Mouse (Mus musculus) cerebellum, adult 11-12 months (tissue): ENCODE data around the gene Hist4h4.
A peak's percentile ranks its signal among the peaks of the same experiment; 100 is the strongest.

Experiments used
- DNase-seq: peaks from one replicate; pipeline ENCODE4 v3.0.0; 2022

Hist4h4 gene

GRCm38 (mm10) chr6:136803739-136804633 lies at the start of gene Hist4h4:
TSS of gene Hist4h4 (minus strand) at chr6:136804415.
- peak; percentile 95 for DNase-seq

DNA sequence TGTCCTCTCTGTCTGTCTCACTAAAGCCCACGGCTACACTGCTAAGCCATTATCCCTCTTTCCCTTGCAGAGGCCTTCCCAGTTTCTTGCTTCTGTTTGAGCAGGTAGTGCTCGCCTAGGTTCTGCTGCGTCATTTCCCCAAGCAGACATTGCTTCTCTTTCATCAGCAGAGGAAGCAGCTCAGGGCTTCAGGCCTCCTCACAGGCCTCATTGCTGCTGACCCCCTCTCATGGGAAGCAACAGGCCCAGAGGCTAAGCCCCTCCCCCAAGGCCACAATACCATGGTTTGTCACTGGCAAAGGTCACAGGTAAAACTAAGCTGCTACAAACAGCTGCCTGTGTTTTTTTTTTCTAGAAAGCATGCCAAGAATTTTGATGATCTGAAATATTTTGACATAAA lies 48.5 kb upstream of the Hist4h4 start:
- DNase-seq, result no peak

DNA sequence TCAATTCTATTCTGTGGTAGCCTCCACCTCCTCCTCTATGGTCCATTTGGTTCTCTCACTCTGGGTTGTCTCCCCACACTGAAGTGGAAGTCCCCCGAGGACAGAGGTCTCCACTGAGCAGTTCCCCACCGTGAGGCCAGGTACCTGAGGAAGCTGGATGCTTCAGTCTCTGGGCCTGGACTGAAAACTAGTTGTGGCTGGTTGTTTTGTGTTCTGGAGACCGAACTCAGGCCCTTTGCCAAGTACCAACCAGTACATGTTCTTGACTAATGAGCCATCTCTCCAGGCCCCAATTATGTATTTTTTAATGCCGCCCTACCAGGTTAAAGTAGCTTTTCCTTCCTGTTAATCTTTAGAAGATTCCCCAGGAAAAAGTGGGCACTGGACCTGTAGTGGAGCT lies 48.1 kb upstream of the Hist4h4 start:
- DNase-seq, result no peak

GRCm38 (mm10) chr6:136850267-136850666 lies 46.1 kb upstream of the Hist4h4 start:
- no peak for DNase-seq

- DNase-seq, result no peak
Measured at GRCm38 (mm10) chr6:136848971-136849370, 44.8 kb upstream of the Hist4h4 start.

DNA sequence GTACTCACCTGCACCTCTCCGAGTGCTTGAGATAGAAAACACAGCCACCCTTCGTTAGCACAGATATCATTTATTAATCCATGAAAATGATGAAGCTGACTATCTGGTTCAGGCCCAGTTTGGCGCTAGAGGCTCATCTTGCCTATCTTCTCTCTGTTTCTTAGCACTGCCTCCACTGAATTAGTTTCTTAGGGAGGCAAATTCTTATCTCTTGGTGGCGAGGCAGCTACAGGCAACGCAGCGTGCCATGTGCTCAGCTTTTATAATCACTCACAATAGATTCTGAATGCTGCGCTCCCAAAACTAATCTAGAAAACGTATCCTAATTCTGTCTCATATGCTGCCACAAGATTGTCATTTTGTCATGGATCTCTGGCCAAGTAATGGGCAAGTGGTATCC lies 44.2 kb upstream of the Hist4h4 start:
- no peak for DNase-seq

GRCm38 (mm10) chr6:136847790-136848189 lies 43.6 kb upstream of the Hist4h4 start:
- DNase-seq, result no peak

- DNase-seq, result no peak
Measured at GRCm38 (mm10) chr6:136847267-136847666, 43.1 kb upstream of the Hist4h4 start.

GRCm38 (mm10) chr6:136845706-136846480 lies 41.7 kb upstream of the Hist4h4 start:
- no peak for DNase-seq

DNA sequence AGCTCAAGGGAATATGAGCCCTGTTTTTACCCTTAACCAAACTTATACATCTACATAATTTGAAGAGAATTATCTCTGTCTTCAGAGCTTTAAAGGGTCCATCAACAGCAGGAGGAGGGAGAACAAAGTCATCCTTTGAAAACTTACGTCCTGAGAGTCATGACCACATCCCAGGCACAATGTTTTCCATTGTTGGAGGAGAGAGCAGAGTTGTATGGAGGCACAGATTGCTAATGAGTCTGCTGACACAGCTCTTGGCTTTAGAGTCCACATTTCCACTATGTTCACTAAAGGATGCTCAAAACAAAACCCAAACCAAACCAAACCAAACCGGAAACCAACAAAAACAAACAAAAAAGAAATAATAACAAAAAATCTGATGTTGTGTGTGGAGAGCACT lies 40.7 kb upstream of the Hist4h4 start:
- no peak for DNase-seq

DNA sequence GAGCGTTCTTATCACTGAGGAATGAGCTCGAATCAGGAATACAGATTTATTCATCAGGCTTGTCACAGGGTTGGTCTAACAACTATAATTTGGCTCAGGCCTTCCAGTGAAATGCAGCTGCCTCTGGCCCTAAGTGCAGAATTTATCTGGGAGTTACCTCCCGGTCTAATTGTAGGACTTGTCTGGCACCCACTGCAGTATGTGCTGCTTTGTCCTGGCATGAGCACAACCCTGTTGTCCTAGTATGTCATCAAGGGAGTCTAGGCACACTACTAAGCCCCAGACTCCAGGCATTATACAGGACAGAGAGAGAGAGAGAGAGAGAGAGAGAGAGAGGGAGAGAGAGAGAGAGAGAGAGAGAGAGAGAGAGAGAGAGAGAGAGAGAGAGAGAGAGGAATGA lies 33.1 kb upstream of the Hist4h4 start:
- no peak for DNase-seq

DNA sequence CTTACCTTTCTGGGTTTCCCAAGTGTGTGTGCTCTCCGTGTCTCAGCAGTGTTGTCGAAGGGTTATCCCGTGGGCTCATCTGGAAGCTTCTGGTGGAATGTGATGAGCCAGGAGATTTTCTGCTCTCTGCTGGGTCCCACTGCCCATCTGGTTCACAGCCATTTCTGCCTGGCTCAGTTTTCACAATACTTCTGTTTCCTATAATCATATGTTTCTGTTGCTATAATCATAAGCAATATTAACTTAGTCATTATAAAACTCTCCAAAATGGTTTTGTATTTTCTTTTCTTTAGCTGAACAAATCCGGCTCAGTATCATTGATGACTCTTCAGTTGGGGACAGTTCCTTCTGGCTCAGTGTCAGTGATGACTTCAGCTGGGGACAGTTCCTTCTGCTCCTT lies 31.1 kb upstream of the Hist4h4 start, which contains the start of gene Smco3:
Smco3 (minus strand) TSS at position 101 of the 400 bp plus-strand sequence.
- DNase-seq, result no peak

GRCm38 (mm10) chr6:136831712-136832111 lies 27.5 kb upstream of the Hist4h4 start:
- no peak for DNase-seq

DNA sequence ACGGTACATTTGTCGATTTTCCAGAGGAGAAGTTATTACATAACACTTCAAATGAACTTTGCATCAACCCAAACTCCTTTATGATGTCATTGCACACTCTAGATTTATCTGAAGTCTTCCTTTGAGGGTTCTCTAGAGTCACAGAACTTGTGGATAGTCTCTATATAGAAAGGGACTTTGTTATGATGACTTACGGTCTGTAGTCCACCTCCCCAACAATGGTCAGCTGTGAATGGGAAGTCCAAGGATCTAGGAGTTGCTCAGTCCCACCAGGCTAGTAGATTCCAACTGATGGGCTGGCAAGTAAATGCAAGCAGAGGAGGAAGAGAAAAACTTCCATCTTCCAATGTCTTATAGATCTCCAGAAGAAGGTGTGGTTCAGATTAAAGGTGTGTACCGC lies 24.5 kb upstream of the Hist4h4 start:
- DNase-seq, result no peak

DNA sequence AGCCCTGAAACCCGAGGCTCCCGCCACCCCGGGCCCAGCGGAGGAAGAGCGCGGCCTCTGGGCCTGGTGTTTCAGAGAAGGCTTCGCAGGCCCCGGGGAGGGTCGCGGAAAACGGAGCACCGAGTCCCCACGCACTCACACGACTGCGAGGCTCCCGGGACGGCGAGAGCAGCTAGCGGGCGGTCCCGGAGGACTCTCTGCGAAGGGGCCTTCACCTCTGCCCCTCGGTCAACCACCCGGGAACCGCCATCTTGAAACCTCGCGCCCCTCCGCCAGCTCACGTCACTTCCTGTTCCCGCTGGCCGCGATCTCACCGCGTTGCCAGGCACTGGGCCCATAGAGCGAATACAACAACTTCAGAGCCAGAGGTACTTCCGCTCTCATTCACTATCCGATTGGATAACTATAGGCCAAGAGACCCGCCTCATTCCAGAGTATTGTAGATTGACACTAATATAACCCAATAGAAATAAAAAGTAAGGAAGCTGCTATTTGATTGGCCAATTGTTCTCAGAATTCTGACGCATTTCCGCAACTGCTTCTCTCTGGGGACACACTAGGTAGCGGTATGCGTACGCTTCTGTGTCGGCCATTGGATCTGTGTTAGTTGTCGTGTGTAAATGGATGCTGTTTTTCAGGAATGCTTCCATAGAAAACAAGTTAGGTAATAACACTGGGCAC lies 23.8 kb upstream of the Hist4h4 start, which contains the start of gene Wbp11:
Wbp11 (minus strand) TSS at position 353 of the 681 bp plus-strand sequence.
- peak; percentile 97 for DNase-seq

DNA sequence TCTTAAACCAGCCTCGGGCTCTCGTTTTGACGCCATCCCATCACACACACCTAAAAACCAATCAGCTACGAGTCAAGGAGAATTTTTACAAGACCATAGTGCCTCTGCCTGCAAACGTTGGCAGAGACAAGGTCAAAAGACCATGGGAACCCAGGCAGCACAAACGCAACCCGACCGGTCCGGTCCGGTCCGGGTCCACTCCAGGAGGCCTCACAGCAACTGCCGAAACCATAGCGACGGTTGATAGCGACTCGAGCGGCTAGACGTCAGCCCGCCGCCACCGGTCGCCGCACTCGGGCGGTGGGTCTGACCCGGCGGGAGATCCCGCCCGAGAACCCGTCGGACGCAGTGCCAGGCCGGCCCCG lies 23.3 kb upstream of the Hist4h4 start, which contains the start of gene BC049715:
BC049715 (plus strand) TSS at position 111 of the 365 bp plus-strand sequence.
- DNase-seq, result no peak

- no peak for DNase-seq
Measured at GRCm38 (mm10) chr6:136827116-136827515, 22.9 kb upstream of the Hist4h4 start.

GRCm38 (mm10) chr6:136824987-136825386 lies 20.8 kb upstream of the Hist4h4 start:
- DNase-seq, result no peak

GRCm38 (mm10) chr6:136821086-136821485 lies 16.9 kb upstream of the Hist4h4 start:
- no peak for DNase-seq

DNA sequence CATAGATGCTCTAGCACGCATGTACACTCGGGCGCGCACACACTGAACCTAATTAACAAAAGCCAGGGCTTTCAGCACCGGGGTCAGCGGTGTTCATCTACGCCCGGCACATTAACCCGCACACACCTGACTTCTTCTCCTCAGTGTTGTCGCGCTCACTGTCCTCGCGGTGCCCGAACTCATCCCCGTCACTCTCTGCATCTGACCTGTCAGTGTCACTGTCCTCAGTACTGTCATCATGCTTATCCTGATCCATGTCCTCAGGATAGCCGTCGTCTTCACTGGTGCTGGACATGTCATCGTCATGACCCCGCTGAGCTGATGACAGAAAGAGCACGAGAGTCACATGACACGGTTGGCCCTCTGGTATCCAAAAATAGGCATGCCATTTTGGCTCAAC lies 16.2 kb upstream of the Hist4h4 start:
- DNase-seq, result no peak

- no peak for DNase-seq
Measured at GRCm38 (mm10) chr6:136817549-136817948, 13.3 kb upstream of the Hist4h4 start.

DNA sequence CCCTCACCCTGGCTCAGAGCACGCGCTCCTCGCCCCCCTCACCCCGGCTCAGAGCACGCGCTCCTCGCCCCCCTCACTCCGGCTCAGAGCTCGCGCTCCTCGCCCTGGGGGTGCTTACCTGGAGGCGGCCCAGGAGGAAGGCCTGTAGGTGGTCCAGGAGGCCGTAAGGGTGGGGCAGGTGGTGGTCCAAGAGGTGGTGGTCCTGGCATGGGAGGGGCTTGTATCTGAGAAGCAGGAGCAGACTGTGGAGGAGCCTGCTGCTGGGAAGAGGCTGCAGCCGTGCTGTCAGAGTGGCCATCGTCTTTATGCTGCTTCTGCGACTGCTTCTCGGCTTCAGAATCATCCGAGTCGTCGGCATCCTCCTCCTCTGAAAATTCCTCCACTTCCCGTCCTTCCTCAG lies 12.6 kb upstream of the Hist4h4 start:
- no peak for DNase-seq

DNA sequence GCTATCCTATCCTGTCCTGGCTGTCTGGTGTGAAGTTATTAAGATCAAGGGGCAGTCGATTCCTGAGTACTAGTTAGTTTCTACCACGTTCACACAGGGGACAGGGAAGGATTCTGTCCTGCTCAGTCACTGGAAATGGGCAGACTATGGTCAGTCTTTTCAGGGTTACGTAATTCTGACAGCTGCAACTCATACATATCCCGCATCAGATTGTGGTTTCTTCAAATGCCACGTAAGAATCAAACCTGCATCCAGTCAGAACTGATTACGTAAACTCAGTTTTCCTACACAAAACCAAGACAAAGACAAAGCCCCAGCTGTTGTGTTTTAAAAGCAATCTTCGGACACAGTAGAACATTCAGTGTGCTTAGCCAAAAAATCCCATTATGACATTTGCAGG lies 11.2 kb upstream of the Hist4h4 start:
- DNase-seq, result no peak
